Mouse (Mus musculus): ENCODE measurements around the gene Zfhx2. TPM values are rescaled to one million over a fixed set of nuclear protein-coding genes. Genes with fewer than 3 reads are reported as not detected.

Gene Zfhx2
- polyA plus RNA-seq, 1 experiment from 2014 or later = 4.3 TPM

DNA sequence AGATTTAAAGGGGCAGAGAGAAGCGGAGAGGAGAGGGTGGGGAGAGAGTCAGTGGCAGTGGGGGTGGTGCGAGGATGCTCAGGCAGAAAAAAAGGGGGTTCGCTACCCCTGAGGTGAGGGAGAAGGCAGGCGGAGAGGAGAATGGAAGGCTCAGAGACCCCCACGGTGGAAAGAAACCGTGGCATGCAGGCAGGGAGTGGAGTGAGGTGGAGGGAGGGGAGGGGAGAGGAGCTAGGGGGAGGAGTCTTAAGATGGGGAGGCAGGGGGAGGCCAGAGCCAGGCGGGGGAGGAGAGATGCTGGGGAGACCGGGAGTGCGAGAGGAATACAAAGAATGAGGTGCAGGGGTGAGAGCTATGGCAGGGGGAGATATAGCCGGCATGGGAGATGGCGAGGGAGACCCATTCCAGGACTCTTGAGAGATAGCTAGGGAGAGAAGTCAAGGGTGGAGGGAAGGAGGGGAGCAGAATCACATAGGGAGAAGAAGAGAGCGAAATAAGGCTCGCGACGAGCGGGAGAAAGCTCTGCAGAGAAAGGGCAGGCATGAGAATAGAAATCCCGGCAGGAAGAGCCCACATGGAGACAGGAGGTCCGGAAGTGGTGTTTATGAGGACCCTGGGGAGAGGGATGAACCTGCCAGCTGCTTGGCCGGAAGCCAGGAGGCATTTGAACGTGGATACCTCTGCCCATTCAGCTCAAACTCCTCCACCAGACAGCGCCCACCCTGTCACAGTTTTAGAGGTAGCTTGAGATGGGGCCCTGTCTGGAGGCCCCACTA is 24.5 kb upstream of the Zfhx2 start, which contains the start of gene Jph4:
Jph4 (minus strand) TSS at position 511 of the 776 bp plus-strand sequence.
- peaks cover 20% of the 10 kb centered on the region for H3K4me1 ChIP-seq (ENCODE audit: insufficient read depth, low read length)
- H3K27me3 ChIP-seq (ENCODE audit: insufficient read depth, low read length) = peaks cover 38% of the 10 kb centered on the region
- H3K36me3 ChIP-seq (ENCODE audit: insufficient read depth, low read length) = no peaks in the 10 kb centered on the region
- ATAC-seq (ENCODE audit: low FRiP score, low TSS enrichment) = peak; percentile 10; the same call in 1 of the 2 replicates
- H3K9ac ChIP-seq (replicated peaks; ENCODE audit: low read length) = no peak within 1 kb of the TSS
- WGBS = 4% methylated on average over 21 of the region's 21 CpGs
- H3K9me3 ChIP-seq (ENCODE audit: low read length) = no peaks in the 10 kb centered on the region
- peak within 1 kb of the TSS; percentile 100 for H3K4me2 ChIP-seq (replicated peaks; ENCODE audit: low read depth, low read length)
- no peak within 1 kb of the TSS for H3K27ac ChIP-seq (ENCODE audit: low read length)
- peak within 1 kb of the TSS; percentile 62 for H3K4me3 ChIP-seq (ENCODE audit: low read length)

GRCm38 (mm10) chr14:55115846-55116245 is 23.7 kb upstream of the Zfhx2 start:
- WGBS = under 1% methylated on average over 8 of the region's 8 CpGs

GRCm38 (mm10) chr14:55114759-55115701 is 22.9 kb upstream of the Zfhx2 start:
- Histone ChIP-seq H3K27ac (ENCODE audit: low read length) (no peak overlapping the region), H3K9me3 (ENCODE audit: low read length) (no peaks in the 10 kb centered on the region), H3K27me3 (ENCODE audit: insufficient read depth, low read length) (peaks cover 45% of the 10 kb centered on the region), H3K4me1 (ENCODE audit: insufficient read depth, low read length) (peaks cover 20% of the 10 kb centered on the region), H3K36me3 (ENCODE audit: insufficient read depth, low read length) (no peaks in the 10 kb centered on the region), H3K4me3 (ENCODE audit: low read length) (peak overlapping the region; percentile 62), H3K4me2 (replicated peaks; ENCODE audit: low read depth, low read length) (peak overlapping the region; percentile 100), H3K9ac (replicated peaks; ENCODE audit: low read length) (peak overlapping the region; percentile 67)
- under 1% methylated on average over 65 of the region's 78 CpGs for WGBS
- peak; percentile 75 for ATAC-seq (ENCODE audit: low FRiP score, low TSS enrichment)

More at GRCm38 (mm10) chr14:55115846-55116245, 23.7 kb upstream of the Zfhx2 start:
- Histone ChIP-seq H3K4me1 (ENCODE audit: insufficient read depth, low read length) (peaks cover 20% of the 10 kb centered on the region), H3K4me3 (ENCODE audit: low read length) (peak overlapping the region; percentile 62), H3K27me3 (ENCODE audit: insufficient read depth, low read length) (peaks cover 40% of the 10 kb centered on the region), H3K27ac (ENCODE audit: low read length) (no peak overlapping the region), H3K36me3 (ENCODE audit: insufficient read depth, low read length) (no peaks in the 10 kb centered on the region), H3K9ac (replicated peaks; ENCODE audit: low read length) (no peak overlapping the region), H3K4me2 (replicated peaks; ENCODE audit: low read depth, low read length) (peak overlapping the region; percentile 100), H3K9me3 (ENCODE audit: low read length) (no peaks in the 10 kb centered on the region)
- no peak for ATAC-seq (ENCODE audit: low FRiP score, low TSS enrichment)

DNA sequence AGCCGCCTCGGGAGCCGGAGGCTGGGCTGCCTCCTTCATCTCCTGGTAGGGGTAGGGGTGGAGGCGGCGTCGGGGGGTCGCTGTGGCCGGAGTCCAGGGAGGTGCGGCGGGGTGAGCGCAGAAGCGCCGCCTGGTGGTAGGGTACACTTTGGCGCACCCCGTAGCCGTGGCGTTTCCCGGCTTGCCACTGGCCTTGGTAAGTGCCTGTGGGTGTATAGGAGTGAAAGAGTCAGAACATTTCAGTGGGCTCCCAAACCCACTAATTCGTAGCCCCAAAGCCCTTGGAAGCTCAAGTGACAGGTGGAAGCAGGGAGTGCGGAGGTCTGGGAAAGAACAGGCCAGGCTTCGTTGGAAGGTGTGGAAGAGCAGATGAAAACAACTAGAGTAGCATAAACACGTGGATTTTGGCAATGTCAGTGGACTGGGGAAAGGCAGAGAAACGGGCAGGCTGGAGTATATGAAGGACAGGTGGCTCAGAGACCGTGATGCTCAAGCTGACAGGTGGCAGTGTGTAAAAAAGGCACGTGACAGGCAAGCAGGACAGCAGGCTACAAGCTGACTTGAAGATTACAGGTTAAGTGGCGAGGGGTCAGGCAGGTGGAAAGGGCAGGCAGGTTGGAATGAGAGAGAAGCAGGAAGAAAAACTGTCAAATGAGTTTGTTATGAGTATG is 22.0 kb upstream of the Zfhx2 start:
- peak overlapping the region; percentile 62 for H3K4me3 ChIP-seq (ENCODE audit: low read length)
- peaks cover 53% of the 10 kb centered on the region for H3K27me3 ChIP-seq (ENCODE audit: insufficient read depth, low read length)
- WGBS = 12% methylated on average over 26 of the region's 26 CpGs
- H3K4me1 ChIP-seq (ENCODE audit: insufficient read depth, low read length) = peaks cover 25% of the 10 kb centered on the region
- ATAC-seq (ENCODE audit: low FRiP score, low TSS enrichment) = no peak
- H3K9ac ChIP-seq (replicated peaks; ENCODE audit: low read length) = peak overlapping the region; percentile 67; the same call in 1 of the 2 replicates
- peak overlapping the region; percentile 100 for H3K4me2 ChIP-seq (replicated peaks; ENCODE audit: low read depth, low read length)
- H3K27ac ChIP-seq (ENCODE audit: low read length) = no peak overlapping the region
- H3K36me3 ChIP-seq (ENCODE audit: insufficient read depth, low read length) = no peaks in the 10 kb centered on the region
- no peaks in the 10 kb centered on the region for H3K9me3 ChIP-seq (ENCODE audit: low read length)

- H3K4me3 ChIP-seq (ENCODE audit: low read length) = no peak overlapping the region
- no peak overlapping the region; the same call in 1 of the 2 replicates for H3K4me2 ChIP-seq (replicated peaks; ENCODE audit: low read depth, low read length)
- H3K36me3 ChIP-seq (ENCODE audit: insufficient read depth, low read length) = no peaks in the 10 kb centered on the region
- ATAC-seq (ENCODE audit: low FRiP score, low TSS enrichment) = no peak
- no peaks in the 10 kb centered on the region for H3K9me3 ChIP-seq (ENCODE audit: low read length)
- peaks cover 53% of the 10 kb centered on the region for H3K27me3 ChIP-seq (ENCODE audit: insufficient read depth, low read length)
- no peak overlapping the region for H3K9ac ChIP-seq (replicated peaks; ENCODE audit: low read length)
- no peak overlapping the region for H3K27ac ChIP-seq (ENCODE audit: low read length)
- 74% methylated on average over 49 of the region's 51 CpGs for WGBS
- peaks cover 28% of the 10 kb centered on the region for H3K4me1 ChIP-seq (ENCODE audit: insufficient read depth, low read length)
Measured at GRCm38 (mm10) chr14:55113351-55113974, 21.3 kb upstream of the Zfhx2 start.

DNA sequence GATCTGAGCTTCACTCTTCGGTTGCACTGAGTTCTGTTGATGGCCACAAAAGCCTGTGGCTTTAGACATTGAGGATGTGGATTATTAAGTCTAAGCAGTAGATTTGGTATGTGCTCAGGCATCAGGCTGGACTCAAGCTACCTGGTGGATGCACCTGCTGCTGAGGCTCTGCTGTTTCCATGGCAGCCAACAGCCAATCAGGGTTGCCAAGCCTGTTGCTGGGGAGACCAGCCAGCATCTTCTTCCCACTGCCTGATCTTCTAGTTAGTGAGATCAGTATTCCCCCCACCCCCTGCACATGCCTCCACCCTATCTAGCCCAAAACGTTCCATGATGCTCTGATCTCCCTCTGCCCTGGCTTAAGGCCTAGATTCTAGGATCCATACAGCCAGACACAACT is 19.6 kb upstream of the Zfhx2 start:
- no peak for ATAC-seq (ENCODE audit: low FRiP score, low TSS enrichment)
- Histone ChIP-seq H3K27ac (ENCODE audit: low read length) (no peak overlapping the region), H3K9ac (replicated peaks; ENCODE audit: low read length) (no peak overlapping the region), H3K4me1 (ENCODE audit: insufficient read depth, low read length) (peaks cover 28% of the 10 kb centered on the region), H3K36me3 (ENCODE audit: insufficient read depth, low read length) (no peaks in the 10 kb centered on the region), H3K4me2 (replicated peaks; ENCODE audit: low read depth, low read length) (no peak overlapping the region), H3K9me3 (ENCODE audit: low read length) (no peaks in the 10 kb centered on the region), H3K4me3 (ENCODE audit: low read length) (no peak overlapping the region), H3K27me3 (ENCODE audit: insufficient read depth, low read length) (peaks cover 58% of the 10 kb centered on the region)
- WGBS = 75% methylated on average over 2 of the region's 2 CpGs

- no peak overlapping the region for H3K4me3 ChIP-seq (ENCODE audit: low read length)
- peaks cover 25% of the 10 kb centered on the region for H3K4me1 ChIP-seq (ENCODE audit: insufficient read depth, low read length)
- 20% methylated on average over 9 of the region's 9 CpGs for WGBS
- ATAC-seq (ENCODE audit: low FRiP score, low TSS enrichment) = no peak
- no peaks in the 10 kb centered on the region for H3K9me3 ChIP-seq (ENCODE audit: low read length)
- no peaks in the 10 kb centered on the region for H3K36me3 ChIP-seq (ENCODE audit: insufficient read depth, low read length)
- peaks cover 48% of the 10 kb centered on the region for H3K27me3 ChIP-seq (ENCODE audit: insufficient read depth, low read length)
- H3K4me2 ChIP-seq (replicated peaks; ENCODE audit: low read depth, low read length) = no peak overlapping the region
- H3K9ac ChIP-seq (replicated peaks; ENCODE audit: low read length) = no peak overlapping the region
- H3K27ac ChIP-seq (ENCODE audit: low read length) = no peak overlapping the region
Measured at GRCm38 (mm10) chr14:55110076-55110475, 18.0 kb upstream of the Zfhx2 start.

DNA sequence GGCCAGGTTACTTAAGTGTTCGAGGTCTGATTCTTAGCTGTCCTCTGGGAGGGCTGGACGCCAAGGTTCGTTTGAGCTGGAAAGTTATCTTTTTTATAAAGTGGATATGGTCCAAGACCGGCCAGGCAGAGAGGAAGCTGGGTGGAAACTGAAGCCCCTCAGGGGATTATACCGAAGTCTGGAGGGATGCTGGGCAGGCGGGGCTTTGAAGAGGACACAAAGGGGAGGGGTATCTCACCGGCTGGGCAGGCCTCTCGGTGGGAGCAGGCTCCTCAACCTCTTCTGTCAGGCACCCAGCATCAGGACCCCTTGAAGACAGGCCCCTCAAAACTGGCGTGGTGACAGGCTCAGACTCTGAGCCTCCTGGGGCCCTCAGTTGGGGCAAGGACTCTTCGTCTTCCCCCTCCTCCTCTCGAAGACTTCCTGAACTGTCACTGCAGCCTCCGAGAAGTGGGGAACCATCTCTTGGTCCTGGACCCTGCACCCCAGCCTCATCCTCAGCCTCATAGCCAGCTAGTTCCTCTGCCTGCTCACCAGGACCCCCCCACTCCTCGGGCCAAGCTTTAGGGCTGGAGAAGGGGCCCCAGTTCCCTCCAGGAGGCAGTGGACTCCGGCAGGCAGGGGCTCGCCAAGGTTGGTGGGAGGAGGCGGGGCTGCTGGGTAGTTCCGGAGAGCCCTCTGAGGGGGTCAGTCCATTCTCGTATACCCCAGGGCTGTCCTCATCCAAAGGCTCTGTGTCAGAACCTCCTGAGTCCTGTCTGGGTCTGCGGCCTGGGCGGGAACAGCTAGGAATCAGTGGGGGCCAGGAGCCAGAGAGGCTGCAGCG is 17.1 kb upstream of the Zfhx2 start:
- peaks cover 41% of the 10 kb centered on the region for H3K27me3 ChIP-seq (ENCODE audit: insufficient read depth, low read length)
- H3K9me3 ChIP-seq (ENCODE audit: low read length) = no peaks in the 10 kb centered on the region
- no peak overlapping the region for H3K9ac ChIP-seq (replicated peaks; ENCODE audit: low read length)
- H3K4me3 ChIP-seq (ENCODE audit: low read length) = no peak overlapping the region
- H3K4me1 ChIP-seq (ENCODE audit: insufficient read depth, low read length) = peaks cover 22% of the 10 kb centered on the region
- ATAC-seq (ENCODE audit: low FRiP score, low TSS enrichment) = no peak
- H3K36me3 ChIP-seq (ENCODE audit: insufficient read depth, low read length) = no peaks in the 10 kb centered on the region
- 7% methylated on average over 21 of the region's 21 CpGs for WGBS
- no peak overlapping the region for H3K27ac ChIP-seq (ENCODE audit: low read length)
- H3K4me2 ChIP-seq (replicated peaks; ENCODE audit: low read depth, low read length) = peak overlapping the region; percentile 28
